Mouse (Mus musculus): ENCODE results near the gene Smarcb1.

GRCm38 (mm10) chr10:75882433-75883231 is 38.8 kb downstream of the Smarcb1 start:
- TF ChIP-seq CTCF (IDR thresholded peaks at IDR 0.05; ENCODE audit: borderline replicate concordance, extremely low read depth, insufficient read depth, insufficient read length) = no peak
- TF ChIP-seq POLR2A (IDR thresholded peaks at IDR 0.05; ENCODE audit: borderline replicate concordance, extremely low read depth, insufficient read depth, insufficient read length, poor library complexity, severe bottlenecking) = no peak

All from brain, embryonic 14.5 days (tissue).